Mouse (Mus musculus): Measurements from ENCODE around the gene Smo. TPM values are rescaled to one million over a fixed set of nuclear protein-coding genes. Genes with fewer than 3 reads are reported as not detected.

Gene Smo
- polyA plus RNA-seq, 1 experiment, result 4.7 TPM

DNA sequence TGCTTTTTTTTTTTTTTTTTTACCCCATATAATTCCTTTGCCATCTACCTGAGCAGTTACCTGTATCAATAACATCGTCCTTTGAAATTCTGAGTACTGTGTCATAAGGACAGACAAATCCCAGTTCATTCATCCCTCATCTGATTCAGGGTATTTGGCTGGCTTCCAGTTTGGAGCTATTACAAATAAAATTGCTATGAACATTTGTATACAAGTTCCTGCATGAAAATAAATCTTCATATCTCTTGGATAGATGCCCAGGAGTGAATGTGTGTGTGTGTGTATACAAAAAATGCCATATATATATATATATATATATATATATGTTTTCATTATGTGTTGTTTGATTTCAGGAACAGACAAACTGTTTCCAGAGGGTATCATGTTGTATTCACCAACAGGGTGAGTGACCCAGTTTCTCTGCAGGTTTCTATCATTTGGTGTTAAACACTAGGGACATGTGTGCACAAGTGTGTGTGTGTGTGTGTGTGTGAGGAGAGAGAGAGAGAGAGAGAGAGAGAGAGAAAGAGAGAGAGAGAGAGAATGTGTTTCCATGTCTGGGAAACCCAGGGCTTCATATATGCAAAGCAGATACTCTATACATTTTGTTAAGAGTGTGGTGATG lies 8.6 kb upstream of the Smo start:
- Histone ChIP-seq H3K4me3 (ENCODE audit: control insufficient read depth, low read depth, low read length) (no peak overlapping the region), H3K27me3 (ENCODE audit: control insufficient read depth, insufficient read depth, low read length) (no peaks in the 10 kb centered on the region), H3K36me3 (ENCODE audit: control insufficient read depth, insufficient read depth, low read length) (no peaks in the 10 kb centered on the region), H3K4me1 (ENCODE audit: control insufficient read depth, insufficient read depth, low read length) (no peaks in the 10 kb centered on the region), H3K27ac (ENCODE audit: control insufficient read depth, insufficient read depth, low read depth, low read length) (no peak overlapping the region)
- TF ChIP-seq POLR2A (IDR thresholded peaks at IDR 0.05; ENCODE audit: control insufficient read depth, low read depth, low read length) (no peak), CTCF (IDR thresholded peaks at IDR 0.05; ENCODE audit: control insufficient read depth, insufficient read depth, insufficient replicate concordance, low read depth, low read length) (no peak)

DNA sequence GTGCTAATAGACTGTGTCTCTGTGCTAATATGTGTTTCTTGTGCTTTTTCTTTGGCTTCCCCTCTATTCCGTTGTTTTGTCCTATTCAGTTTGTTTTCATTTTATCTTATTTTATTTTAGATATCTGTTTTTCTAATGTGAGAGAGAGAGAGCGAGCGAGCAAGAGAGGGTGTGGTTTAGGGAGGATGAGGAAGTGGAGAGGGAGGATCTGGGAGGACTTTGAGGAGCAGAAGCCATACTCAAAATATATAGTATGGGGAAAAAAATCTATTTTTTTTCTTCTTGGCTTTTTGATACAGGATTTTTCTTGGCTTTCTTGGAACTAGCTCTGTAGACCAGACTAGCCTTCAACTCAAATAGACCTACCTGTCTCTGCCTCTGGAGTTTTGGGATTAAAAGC lies 7.3 kb upstream of the Smo start:
- no peak for TF ChIP-seq CTCF (IDR thresholded peaks at IDR 0.05; ENCODE audit: control insufficient read depth, insufficient read depth, insufficient replicate concordance, low read depth, low read length)
- no peak for TF ChIP-seq POLR2A (IDR thresholded peaks at IDR 0.05; ENCODE audit: control insufficient read depth, low read depth, low read length)
- no peak overlapping the region for H3K27ac ChIP-seq (ENCODE audit: control insufficient read depth, insufficient read depth, low read depth, low read length)
- no peaks in the 10 kb centered on the region for H3K4me1 ChIP-seq (ENCODE audit: control insufficient read depth, insufficient read depth, low read length)
- no peak overlapping the region for H3K4me3 ChIP-seq (ENCODE audit: control insufficient read depth, low read depth, low read length)
- H3K27me3 ChIP-seq (ENCODE audit: control insufficient read depth, insufficient read depth, low read length), result no peaks in the 10 kb centered on the region
- H3K36me3 ChIP-seq (ENCODE audit: control insufficient read depth, insufficient read depth, low read length), result no peaks in the 10 kb centered on the region

DNA sequence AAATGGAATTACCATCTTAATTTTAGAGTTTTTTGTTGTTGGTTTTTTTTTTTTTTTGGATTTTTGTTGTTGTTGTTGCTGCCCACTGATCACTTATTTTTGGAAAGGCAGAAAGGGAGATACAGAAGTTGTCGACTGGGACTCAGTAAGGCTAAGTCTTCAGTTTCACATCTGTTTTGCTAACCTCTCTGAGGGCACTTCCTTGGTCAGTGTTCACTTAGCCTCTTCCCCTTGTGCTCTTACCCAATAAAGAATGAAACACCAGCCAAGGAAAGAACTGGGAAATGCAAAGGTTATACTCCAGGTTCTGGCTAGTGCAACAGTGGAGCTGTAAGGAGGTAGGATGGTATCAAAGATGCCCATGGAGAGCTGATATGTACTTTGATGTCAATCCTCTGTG lies 5.8 kb upstream of the Smo start:
- H3K4me1 ChIP-seq (ENCODE audit: control insufficient read depth, insufficient read depth, low read length), result no peaks in the 10 kb centered on the region
- no peak for TF ChIP-seq CTCF (IDR thresholded peaks at IDR 0.05; ENCODE audit: control insufficient read depth, insufficient read depth, insufficient replicate concordance, low read depth, low read length)

DNA sequence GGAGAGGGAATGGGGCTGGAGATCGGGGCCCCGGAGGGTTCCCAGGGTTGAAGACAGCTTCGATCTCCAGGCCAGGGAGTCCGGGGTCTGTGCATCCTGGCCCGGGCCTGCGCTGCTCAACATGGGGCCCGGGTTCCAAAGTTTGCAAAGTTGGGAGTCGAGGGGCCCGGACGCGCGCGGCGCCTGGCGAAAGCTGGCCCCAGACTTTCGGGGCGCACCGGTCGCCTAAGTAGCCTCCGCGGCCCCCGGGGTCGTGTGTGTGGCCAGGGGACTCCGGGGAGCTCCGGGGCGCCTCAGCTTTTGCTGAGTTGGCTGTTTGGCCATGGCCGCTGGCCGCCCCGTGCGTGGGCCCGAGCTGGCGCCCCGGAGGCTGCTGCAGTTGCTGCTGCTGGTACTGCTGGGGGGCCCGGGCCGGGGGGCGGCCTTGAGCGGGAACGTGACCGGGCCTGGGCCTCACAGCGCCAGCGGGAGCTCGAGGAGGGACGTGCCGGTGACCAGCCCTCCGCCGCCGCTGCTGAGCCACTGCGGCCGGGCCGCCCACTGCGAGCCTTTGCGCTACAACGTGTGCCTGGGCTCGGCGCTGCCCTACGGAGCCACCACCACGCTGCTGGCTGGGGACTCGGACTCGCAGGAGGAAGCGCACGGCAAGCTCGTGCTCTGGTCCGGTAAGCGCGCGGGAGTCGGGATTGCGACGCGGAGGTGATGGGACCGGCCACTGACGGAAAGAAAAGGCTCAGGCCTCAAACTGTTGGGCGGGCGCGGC lies 567 bp downstream of the Smo start:
- H3K36me3 ChIP-seq (ENCODE audit: control insufficient read depth, insufficient read depth, low read length), result no peaks in the 10 kb centered on the region
- TF ChIP-seq CTCF (IDR thresholded peaks at IDR 0.05; ENCODE audit: control insufficient read depth, insufficient read depth, insufficient replicate concordance, low read depth, low read length), result no peak
- no peak for TF ChIP-seq POLR2A (IDR thresholded peaks at IDR 0.05; ENCODE audit: control insufficient read depth, low read depth, low read length)
- peaks cover 16% of the 10 kb centered on the region for H3K4me1 ChIP-seq (ENCODE audit: control insufficient read depth, insufficient read depth, low read length)
- peak overlapping the region; percentile 92 for H3K4me3 ChIP-seq (ENCODE audit: control insufficient read depth, low read depth, low read length)
- H3K27ac ChIP-seq (ENCODE audit: control insufficient read depth, insufficient read depth, low read depth, low read length), result peak overlapping the region; percentile 65
- H3K27me3 ChIP-seq (ENCODE audit: control insufficient read depth, insufficient read depth, low read length), result no peaks in the 10 kb centered on the region; the same call in 1 of the 2 replicates

More for the DNA sequence above, 5.8 kb upstream of the Smo start:
- no peak overlapping the region for H3K27ac ChIP-seq (ENCODE audit: control insufficient read depth, insufficient read depth, low read depth, low read length)
- H3K36me3 ChIP-seq (ENCODE audit: control insufficient read depth, insufficient read depth, low read length), result no peaks in the 10 kb centered on the region
- H3K27me3 ChIP-seq (ENCODE audit: control insufficient read depth, insufficient read depth, low read length), result no peaks in the 10 kb centered on the region
- no peak overlapping the region for H3K4me3 ChIP-seq (ENCODE audit: control insufficient read depth, low read depth, low read length)

DNA sequence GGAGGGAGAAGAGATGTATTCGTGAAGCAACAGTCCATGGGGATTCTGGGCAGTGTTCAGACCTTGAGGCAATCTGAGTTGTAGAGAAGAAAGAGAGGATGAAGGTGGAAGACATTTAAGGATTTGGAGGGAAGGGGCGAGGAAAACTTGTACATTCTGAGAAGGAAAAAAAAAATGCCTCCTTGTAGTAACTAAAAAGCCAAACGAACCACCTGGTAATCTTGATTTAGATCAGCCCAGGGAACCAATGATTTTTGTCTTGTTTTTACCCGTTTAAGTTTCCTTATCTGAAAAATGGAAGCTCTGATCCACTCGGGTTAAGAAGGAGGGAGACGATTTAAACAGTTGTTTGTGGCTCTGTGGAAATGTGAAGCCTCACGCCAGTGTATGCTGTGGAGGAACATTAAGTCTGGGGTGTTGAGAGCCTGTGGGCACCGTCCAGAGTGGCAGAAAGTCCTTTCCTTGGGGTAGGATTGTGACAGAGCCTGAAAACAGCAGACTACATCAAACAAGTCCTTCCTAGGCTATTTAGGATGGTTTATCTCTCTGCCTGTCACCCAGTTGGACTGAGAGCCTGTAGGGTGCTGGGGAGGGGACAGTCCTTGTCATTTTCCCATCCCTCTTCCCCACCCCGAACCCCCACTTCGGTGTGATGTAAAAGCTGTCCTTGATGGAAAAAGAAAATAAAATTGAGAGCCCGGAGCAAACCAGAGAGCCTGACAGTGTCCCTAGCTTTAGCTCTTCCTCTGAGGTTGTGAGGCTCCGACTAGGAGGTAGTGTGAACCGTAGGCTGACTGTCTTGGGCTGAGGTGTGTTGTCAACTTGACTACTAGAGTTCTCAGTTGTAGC lies 1.5 kb downstream of the Smo start:
- no peaks in the 10 kb centered on the region; the same call in 1 of the 2 replicates for H3K27me3 ChIP-seq (ENCODE audit: control insufficient read depth, insufficient read depth, low read length)
- H3K4me3 ChIP-seq (ENCODE audit: control insufficient read depth, low read depth, low read length), result peak overlapping the region; percentile 92
- no peaks in the 10 kb centered on the region for H3K36me3 ChIP-seq (ENCODE audit: control insufficient read depth, insufficient read depth, low read length)
- H3K4me1 ChIP-seq (ENCODE audit: control insufficient read depth, insufficient read depth, low read length), result peaks cover 16% of the 10 kb centered on the region
- no peak overlapping the region for H3K27ac ChIP-seq (ENCODE audit: control insufficient read depth, insufficient read depth, low read depth, low read length)
- TF ChIP-seq POLR2A (IDR thresholded peaks at IDR 0.05; ENCODE audit: control insufficient read depth, low read depth, low read length) (no peak), CTCF (IDR thresholded peaks at IDR 0.05; ENCODE audit: control insufficient read depth, insufficient read depth, insufficient replicate concordance, low read depth, low read length) (no peak)

DNA sequence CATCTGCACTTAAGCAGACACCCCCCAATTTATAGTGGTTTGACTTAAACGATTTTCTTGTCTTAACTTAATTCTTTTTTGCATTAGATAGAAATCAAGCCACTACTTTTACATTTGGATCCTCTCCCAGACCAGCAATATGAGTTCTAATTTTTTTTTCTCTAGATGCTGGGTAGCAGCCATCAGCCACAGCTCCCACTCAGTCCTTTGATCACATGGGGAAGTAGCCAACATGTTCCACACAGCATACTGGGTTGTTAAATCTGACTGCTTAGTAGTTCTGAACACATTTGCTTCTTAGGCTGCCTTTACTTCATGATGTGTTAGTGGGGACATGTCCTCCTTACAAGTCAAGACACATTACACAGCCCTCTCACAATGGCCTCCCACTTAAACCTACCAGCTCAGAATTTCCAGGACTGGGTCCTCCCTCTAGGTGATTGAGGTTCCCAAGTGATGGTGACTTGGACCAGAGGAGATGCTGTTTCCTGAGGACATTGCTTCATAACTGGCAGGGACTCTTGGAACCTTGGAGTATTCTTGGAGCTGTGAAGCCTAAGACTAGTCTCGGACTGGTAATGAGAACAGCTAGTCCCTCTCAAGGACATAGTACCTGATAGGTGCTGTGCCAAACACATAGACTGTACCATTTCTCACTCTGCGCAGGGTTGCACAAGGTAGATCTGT lies 16.3 kb downstream of the Smo start:
- Histone ChIP-seq H3K36me3 (ENCODE audit: control insufficient read depth, insufficient read depth, low read length) (no peaks in the 10 kb centered on the region), H3K27ac (ENCODE audit: control insufficient read depth, insufficient read depth, low read depth, low read length) (no peak overlapping the region), H3K4me3 (ENCODE audit: control insufficient read depth, low read depth, low read length) (no peak overlapping the region), H3K27me3 (ENCODE audit: control insufficient read depth, insufficient read depth, low read length) (no peaks in the 10 kb centered on the region), H3K4me1 (ENCODE audit: control insufficient read depth, insufficient read depth, low read length) (no peaks in the 10 kb centered on the region)
- TF ChIP-seq CTCF (IDR thresholded peaks at IDR 0.05; ENCODE audit: control insufficient read depth, insufficient read depth, insufficient replicate concordance, low read depth, low read length) (no peak), POLR2A (IDR thresholded peaks at IDR 0.05; ENCODE audit: control insufficient read depth, low read depth, low read length) (no peak)

All from testis, adult 2 months (tissue).